Mouse (Mus musculus): Measurements from ENCODE around the gene Ccdc77. TPM values are rescaled to one million over a fixed set of nuclear protein-coding genes. Genes with fewer than 3 reads are reported as not detected.
A peak's percentile ranks its signal among the peaks of the same experiment; 100 is the strongest.
"Not testable (repeated sequence)": the region's sequence is repeated elsewhere in the genome, so short reads cannot be mapped to it uniquely, and the experiment has no call there.

Gene Ccdc77
- polyA plus RNA-seq, 1 experiment from 2014 or later: 20.6 TPM

DNA sequence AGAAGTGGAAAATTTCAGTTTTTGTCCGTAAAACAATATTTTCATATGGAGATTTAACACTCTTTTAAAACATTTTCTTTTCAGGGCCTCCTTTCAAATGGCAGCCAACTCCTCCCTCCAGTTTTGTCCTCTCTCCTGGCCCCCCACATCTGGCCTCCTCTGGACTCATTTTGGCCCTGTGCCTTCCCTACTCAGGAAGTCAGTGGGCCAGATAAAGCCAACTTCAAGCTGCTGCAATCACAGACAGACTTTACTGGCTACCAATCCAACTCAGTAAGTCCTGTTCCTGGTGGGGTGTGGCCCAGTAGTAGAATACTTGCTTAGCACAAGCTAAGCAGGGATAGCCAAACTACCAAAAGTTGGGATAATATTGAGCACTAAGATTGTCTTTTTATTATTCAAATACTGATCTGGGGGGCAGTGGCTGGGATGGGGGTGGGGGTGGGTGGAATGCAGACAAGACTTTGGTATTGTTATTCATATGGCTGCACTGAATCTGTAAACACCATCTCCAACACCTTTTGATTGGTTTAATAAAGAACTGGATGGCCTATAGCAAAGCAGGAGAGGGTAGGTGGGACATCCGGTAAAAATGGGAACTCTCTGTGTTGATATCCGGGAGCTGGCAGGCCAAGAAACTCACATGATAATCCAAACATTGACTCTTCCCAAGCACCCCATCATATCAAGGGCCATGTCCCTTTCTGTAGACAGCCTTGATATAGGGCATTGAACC is 57.1 kb downstream of the Ccdc77 start:
- 0 out of 2 replicates have a peak, but pooled peaks cover 2% of the 10 kb centered on the region for H3K27me3 ChIP-seq (replicated peaks)
- H3K4me2 ChIP-seq: no peak overlapping the region
- WGBS: 84% methylated on average over 3 of the region's 3 CpGs
- H3K9me3 ChIP-seq: no peaks in the 10 kb centered on the region
- ATAC-seq (ENCODE audit: insufficient read depth, low FRiP score, low read depth): no peak
- H3K4me1 ChIP-seq: no peaks in the 10 kb centered on the region
- no peak overlapping the region for H3K9ac ChIP-seq
- H3K36me3 ChIP-seq: no peaks in the 10 kb centered on the region
- H3K27ac ChIP-seq: no peak overlapping the region
- no peak overlapping the region for H3K4me3 ChIP-seq (replicated peaks)

DNA sequence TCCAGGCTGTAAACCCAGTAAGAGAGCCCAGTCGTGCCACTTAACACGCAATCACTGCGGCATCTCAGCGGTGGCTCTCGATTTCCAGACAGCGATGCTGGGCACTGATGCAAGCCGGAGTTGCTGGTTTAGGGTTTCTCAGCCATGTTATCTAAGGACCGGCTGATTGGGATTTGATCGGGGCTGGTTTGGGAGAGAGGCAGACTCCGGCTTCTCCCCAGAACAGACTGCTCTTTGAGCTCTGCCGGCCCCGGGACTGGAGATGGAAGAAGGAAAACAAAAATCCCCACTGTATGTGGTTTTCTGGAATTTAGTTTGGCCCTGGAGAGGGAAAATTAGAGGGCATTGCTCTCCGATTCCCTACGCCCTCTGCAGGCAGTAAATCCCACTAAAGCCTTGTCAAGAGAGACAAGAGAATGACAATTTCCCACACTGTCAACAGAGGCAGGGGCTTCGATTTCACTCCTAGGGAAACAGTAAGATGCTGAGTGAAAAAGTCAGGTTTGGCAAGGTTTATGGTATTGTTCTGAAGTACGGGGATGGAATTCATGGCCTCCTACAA is 61.3 kb downstream of the Ccdc77 start:
- 0 out of 2 replicates have a peak overlapping the region, but pooled peaks have one; percentile 9 for H3K4me2 ChIP-seq
- WGBS: 23% methylated on average over 16 of the region's 16 CpGs
- ATAC-seq (ENCODE audit: insufficient read depth, low FRiP score, low read depth): no peak
- 0 out of 2 replicates have a peak, but pooled peaks cover 3% of the 10 kb centered on the region for H3K4me1 ChIP-seq
- 0 out of 2 replicates have a peak, but pooled peaks cover 2% of the 10 kb centered on the region for H3K27me3 ChIP-seq (replicated peaks)
- no peak overlapping the region for H3K27ac ChIP-seq
- H3K36me3 ChIP-seq: no peaks in the 10 kb centered on the region
- no peak overlapping the region for H3K4me3 ChIP-seq (replicated peaks)
- no peaks in the 10 kb centered on the region for H3K9me3 ChIP-seq
- no peak overlapping the region for H3K9ac ChIP-seq

GRCm38 (mm10) chr6:120301137-120301536 is 63.0 kb downstream of the Ccdc77 start:
- ATAC-seq (ENCODE audit: insufficient read depth, low FRiP score, low read depth): peak; percentile 31; the same call in 1 of the 2 replicates
- H3K4me3 ChIP-seq (replicated peaks): no peak overlapping the region

GRCm38 (mm10) chr6:120296589-120296988 is 67.6 kb downstream of the Ccdc77 start:
- not testable (repeated sequence) for ATAC-seq (ENCODE audit: insufficient read depth, low FRiP score, low read depth); H3K36me3 ChIP-seq; H3K4me2 ChIP-seq; H3K9me3 ChIP-seq; H3K27ac ChIP-seq; H3K9ac ChIP-seq; H3K4me1 ChIP-seq; H3K27me3 ChIP-seq (replicated peaks); H3K4me3 ChIP-seq (replicated peaks)
- WGBS: 95% methylated on average over 2 of the region's 2 CpGs

More at GRCm38 (mm10) chr6:120301137-120301536, 63.0 kb downstream of the Ccdc77 start:
- H3K9ac ChIP-seq: no peak overlapping the region
- no peak overlapping the region for H3K27ac ChIP-seq
- H3K4me2 ChIP-seq: no peak overlapping the region
- 0 out of 2 replicates have a peak, but pooled peaks cover 2% of the 10 kb centered on the region for H3K27me3 ChIP-seq (replicated peaks)
- no peaks in the 10 kb centered on the region for H3K9me3 ChIP-seq
- no peaks in the 10 kb centered on the region for H3K36me3 ChIP-seq
- 0 out of 2 replicates have a peak, but pooled peaks cover 3% of the 10 kb centered on the region for H3K4me1 ChIP-seq
- 18% methylated on average over 6 of the region's 6 CpGs for WGBS

- H3K27me3 ChIP-seq (replicated peaks): 0 out of 2 replicates have a peak, but pooled peaks cover 5% of the 10 kb centered on the region
- no peaks in the 10 kb centered on the region for H3K9me3 ChIP-seq
- no peaks in the 10 kb centered on the region for H3K36me3 ChIP-seq
- H3K4me1 ChIP-seq: peaks cover 3% of the 10 kb centered on the region; the same call in 1 of the 2 replicates
- H3K27ac ChIP-seq: no peak overlapping the region; the same call in 1 of the 2 replicates
- peak; percentile 86 for ATAC-seq (ENCODE audit: insufficient read depth, low FRiP score, low read depth)
- H3K9ac ChIP-seq: peak overlapping the region; percentile 39; the same call in 1 of the 2 replicates
- under 1% methylated on average over 16 of the region's 16 CpGs for WGBS
- peak overlapping the region; percentile 66 for H3K4me3 ChIP-seq (replicated peaks)
- H3K4me2 ChIP-seq: peak overlapping the region; percentile 99
Measured at GRCm38 (mm10) chr6:120294785-120295133, 69.4 kb downstream of the Ccdc77 start.

DNA sequence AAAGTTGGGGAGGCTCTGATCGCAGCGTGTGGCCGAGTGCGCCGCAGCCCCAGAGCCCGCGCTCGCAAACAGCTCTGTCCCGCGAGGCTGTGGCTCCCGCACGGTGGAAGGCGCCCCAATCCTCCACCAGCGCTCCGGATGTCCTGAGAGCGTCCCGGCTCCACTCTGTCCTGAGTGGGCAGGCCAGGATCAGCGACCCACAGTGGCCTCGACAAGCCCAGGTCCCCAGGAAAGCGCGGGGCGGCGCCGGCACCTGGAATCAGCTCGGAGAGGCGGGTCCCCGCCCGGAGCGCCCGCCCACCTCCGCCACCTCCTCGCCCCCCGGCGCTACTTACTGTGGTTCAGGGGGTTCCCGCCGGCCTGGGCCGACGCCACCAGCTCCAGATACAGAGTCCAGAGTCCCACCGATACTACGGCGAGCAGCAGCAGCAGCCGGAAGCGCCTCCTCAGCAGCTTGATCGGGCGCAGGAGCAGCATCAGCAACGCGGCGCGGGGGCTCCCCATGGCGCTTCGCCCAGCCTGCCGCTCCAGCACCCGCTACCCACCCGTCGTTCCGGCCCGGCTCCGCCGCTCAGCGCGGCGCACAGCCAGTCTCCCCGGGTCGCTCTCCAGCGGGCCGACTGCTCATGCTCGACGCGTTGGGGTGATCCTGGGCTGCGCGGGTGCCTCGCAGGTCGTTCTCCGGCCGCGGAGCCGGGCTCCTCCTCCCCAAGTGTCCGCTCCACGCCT is 70.0 kb downstream of the Ccdc77 start, which contains the start of the genes D330020A13Rik and B4galnt3:
Gene D330020A13Rik (plus strand): TSS at position 309 of the 729 bp plus-strand sequence.
Gene B4galnt3 (minus strand): TSS at position 504 of the 729 bp plus-strand sequence.
- no peaks in the 10 kb centered on the region for H3K36me3 ChIP-seq
- no peaks in the 10 kb centered on the region for H3K9me3 ChIP-seq
- WGBS: 1% methylated on average over 76 of the region's 79 CpGs
- peak within 1 kb of the TSS; percentile 39 for H3K9ac ChIP-seq
- H3K4me1 ChIP-seq: peaks cover 3% of the 10 kb centered on the region; the same call in 1 of the 2 replicates
- ATAC-seq (ENCODE audit: insufficient read depth, low FRiP score, low read depth): peak; percentile 73
- 0 out of 2 replicates have a peak, but pooled peaks cover 5% of the 10 kb centered on the region for H3K27me3 ChIP-seq (replicated peaks)
- peak within 1 kb of the TSS; percentile 66 for H3K4me3 ChIP-seq (replicated peaks)
- H3K4me2 ChIP-seq: peak within 1 kb of the TSS; percentile 99
- H3K27ac ChIP-seq: no peak within 1 kb of the TSS; the same call in 1 of the 2 replicates

DNA sequence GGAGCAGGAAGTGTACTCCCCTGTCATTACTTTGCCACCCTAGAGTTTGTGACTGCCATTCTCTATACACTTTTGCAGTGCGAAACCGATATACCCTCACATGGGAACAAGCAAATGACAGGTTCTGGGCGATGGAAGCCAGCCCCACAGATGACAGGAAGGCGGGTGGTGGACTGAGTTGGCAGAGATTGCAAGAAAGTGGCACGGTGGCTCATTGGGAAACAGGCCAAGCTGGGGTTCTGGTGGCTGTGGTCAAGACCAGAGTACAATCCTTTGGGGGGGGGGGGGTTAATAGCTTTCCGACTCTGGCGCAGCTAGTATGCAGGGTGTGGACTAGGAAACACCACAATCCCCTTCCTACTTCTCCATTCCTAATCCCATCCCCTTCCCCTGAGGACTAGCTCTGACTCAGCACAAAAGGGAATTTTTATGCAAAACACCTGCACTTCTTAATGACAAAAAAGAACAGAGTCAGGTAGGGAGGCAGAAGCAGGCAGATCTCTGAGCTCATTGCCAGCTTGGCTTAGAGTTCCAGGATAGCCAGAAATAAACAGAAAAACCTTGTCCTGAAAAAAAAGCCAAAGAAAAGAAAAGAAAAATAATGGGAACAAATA is 72.7 kb downstream of the Ccdc77 start:
- Histone ChIP-seq H3K27ac (no peak overlapping the region), H3K4me3 (replicated peaks) (no peak overlapping the region), H3K9ac (no peak overlapping the region), H3K9me3 (no peaks in the 10 kb centered on the region), H3K36me3 (no peaks in the 10 kb centered on the region), H3K4me1 (peaks cover 3% of the 10 kb centered on the region; the same call in 1 of the 2 replicates), H3K27me3 (replicated peaks) (0 out of 2 replicates have a peak, but pooled peaks cover 5% of the 10 kb centered on the region), H3K4me2 (no peak overlapping the region)
- no peak for ATAC-seq (ENCODE audit: insufficient read depth, low FRiP score, low read depth)
- 79% methylated on average over 7 of the region's 7 CpGs for WGBS

DNA sequence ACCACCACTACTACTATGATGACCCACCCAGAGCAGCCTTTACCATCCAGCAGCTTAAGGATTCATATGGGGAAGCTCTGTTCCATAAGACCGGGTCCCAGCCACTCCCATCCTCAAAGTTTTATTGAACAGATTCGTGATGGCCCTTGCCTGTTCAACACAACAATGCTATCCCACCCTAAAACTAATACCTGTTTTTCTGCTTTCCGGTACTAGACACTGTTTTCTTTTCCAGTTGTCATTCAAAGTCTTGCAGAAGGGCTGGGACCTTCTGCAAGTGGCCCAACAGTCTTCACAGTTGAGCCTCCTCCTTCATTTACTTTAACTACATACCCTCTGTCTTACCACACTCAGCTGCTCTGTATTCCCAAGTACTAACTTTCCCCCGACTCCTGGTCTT is 74.7 kb downstream of the Ccdc77 start:
- WGBS: 77% methylated on average over 4 of the region's 4 CpGs
- Histone ChIP-seq H3K9me3 (no peaks in the 10 kb centered on the region), H3K4me1 (no peaks in the 10 kb centered on the region), H3K27me3 (replicated peaks) (0 out of 2 replicates have a peak, but pooled peaks cover 5% of the 10 kb centered on the region), H3K36me3 (no peaks in the 10 kb centered on the region), H3K27ac (no peak overlapping the region), H3K9ac (no peak overlapping the region), H3K4me2 (no peak overlapping the region), H3K4me3 (replicated peaks) (no peak overlapping the region)
- no peak for ATAC-seq (ENCODE audit: insufficient read depth, low FRiP score, low read depth)

DNA sequence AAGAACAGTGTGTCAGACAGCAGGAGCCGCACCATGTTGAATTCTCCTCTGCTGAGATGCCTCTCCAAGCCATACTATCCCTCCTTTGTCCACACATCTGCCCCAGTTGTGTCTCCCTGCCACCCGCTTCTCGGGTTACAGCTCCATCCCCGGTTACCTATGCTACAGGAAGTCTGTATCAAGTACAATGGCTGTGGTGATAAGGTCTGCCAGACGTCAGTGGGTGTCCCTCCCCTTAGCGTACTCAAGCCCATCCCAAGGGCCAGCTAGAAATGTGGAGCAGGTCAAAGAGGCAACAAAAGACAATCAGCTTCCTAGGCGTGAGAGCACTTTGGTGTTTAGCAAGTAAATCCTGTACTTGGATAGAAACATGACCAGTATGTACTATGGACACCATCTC is 75.6 kb downstream of the Ccdc77 start:
- 38% methylated on average over 7 of the region's 7 CpGs for WGBS
- ATAC-seq (ENCODE audit: insufficient read depth, low FRiP score, low read depth): no peak
- Histone ChIP-seq H3K9ac (no peak overlapping the region), H3K9me3 (no peaks in the 10 kb centered on the region), H3K36me3 (no peaks in the 10 kb centered on the region), H3K4me2 (no peak overlapping the region), H3K27ac (no peak overlapping the region), H3K27me3 (replicated peaks) (0 out of 2 replicates have a peak, but pooled peaks cover 5% of the 10 kb centered on the region), H3K4me3 (replicated peaks) (no peak overlapping the region), H3K4me1 (no peaks in the 10 kb centered on the region)

GRCm38 (mm10) chr6:120287279-120287678 is 76.9 kb downstream of the Ccdc77 start:
- ATAC-seq (ENCODE audit: insufficient read depth, low FRiP score, low read depth): no peak
- Histone ChIP-seq H3K4me1 (no peaks in the 10 kb centered on the region), H3K27me3 (replicated peaks) (no peaks in the 10 kb centered on the region), H3K9me3 (no peaks in the 10 kb centered on the region), H3K9ac (no peak overlapping the region), H3K36me3 (no peaks in the 10 kb centered on the region), H3K27ac (no peak overlapping the region), H3K4me3 (replicated peaks) (no peak overlapping the region), H3K4me2 (no peak overlapping the region)
- 86% methylated on average over 9 of the region's 9 CpGs for WGBS

- no peaks in the 10 kb centered on the region for H3K4me1 ChIP-seq
- H3K9ac ChIP-seq: no peak overlapping the region
- no peak overlapping the region for H3K4me2 ChIP-seq
- no peaks in the 10 kb centered on the region for H3K36me3 ChIP-seq
- no peaks in the 10 kb centered on the region for H3K27me3 ChIP-seq (replicated peaks)
- H3K4me3 ChIP-seq (replicated peaks): no peak overlapping the region
- no peak overlapping the region for H3K27ac ChIP-seq
- ATAC-seq (ENCODE audit: insufficient read depth, low FRiP score, low read depth): no peak
- 64% methylated on average over 7 of the region's 7 CpGs for WGBS
- no peaks in the 10 kb centered on the region for H3K9me3 ChIP-seq
Measured at GRCm38 (mm10) chr6:120276874-120277449, 87.2 kb downstream of the Ccdc77 start.

Measured in stomach, embryonic 15.5 days (tissue).